Mouse (Mus musculus) layer of hippocampus, postnatal 25 days (tissue): ENCODE measurements around the gene Gm49711. TPM values are rescaled to one million over a fixed set of nuclear protein-coding genes. Genes with fewer than 3 reads are reported as not detected.

Source experiments
- DNase-seq, 2 experiments: peaks; one replicate each; pipeline ENCODE4 v3.0.0; 2022; ENCODE audit warnings: mixed read lengths in 2 of 2, low spot score in 1 of 2; ENCODE audit errors: extremely low spot score in 1 of 2
- total RNA-seq, 2 experiments: library from RNA; stranded (reverse); gene quantifications; 2 replicates each; pipeline ENCODE4 v1.2.3; 2021

Gm49711 gene
- total RNA-seq, result under 1 TPM; 0.25 to 0.33 TPM

- DNase-seq, result peak; percentile 78 to 94
Observed at GRCm38 (mm10) chr16:92057852-92058643, at the start of gene Gm49711, which contains the start of the genes Mrps6 and Slc5a3. Gene Gm49711, plus strand, starts transcription at chr16:92058316. Gene Mrps6, plus strand, starts transcription at chr16:92058270. Gene Slc5a3, plus strand, starts transcription at chr16:92058322.

GRCm38 (mm10) chr16:92009586-92009985, 48.5 kb upstream of the Gm49711 start:
- DNase-seq, result no peak

GRCm38 (mm10) chr16:92016792-92017191, 41.3 kb upstream of the Gm49711 start:
- no peak for DNase-seq

GRCm38 (mm10) chr16:92019141-92020118, 38.7 kb upstream of the Gm49711 start:
- DNase-seq, result peak; percentile 9 to 12

- no peak for DNase-seq
Observed at GRCm38 (mm10) chr16:92021656-92022400, 36.3 kb upstream of the Gm49711 start.

GRCm38 (mm10) chr16:92022494-92023283, 35.4 kb upstream of the Gm49711 start:
- no peak for DNase-seq

- DNase-seq, result no peak
Observed at GRCm38 (mm10) chr16:92033286-92033685, 24.8 kb upstream of the Gm49711 start.

- DNase-seq, result no peak
Observed at GRCm38 (mm10) chr16:92034676-92035075, 23.4 kb upstream of the Gm49711 start.

- no peak for DNase-seq
Observed at GRCm38 (mm10) chr16:92036701-92037100, 21.4 kb upstream of the Gm49711 start.

GRCm38 (mm10) chr16:92037891-92038607, 20.1 kb upstream of the Gm49711 start:
- DNase-seq, result no peak

- no peak for DNase-seq
Observed at GRCm38 (mm10) chr16:92039421-92039820, 18.7 kb upstream of the Gm49711 start.

GRCm38 (mm10) chr16:92039966-92040365, 18.1 kb upstream of the Gm49711 start:
- no peak for DNase-seq

- no peak for DNase-seq
Observed at GRCm38 (mm10) chr16:92051777-92052310, 6.3 kb upstream of the Gm49711 start.

- DNase-seq, result no peak
Observed at GRCm38 (mm10) chr16:92052569-92052968, 5.5 kb upstream of the Gm49711 start.

- DNase-seq, result no peak
Observed at GRCm38 (mm10) chr16:92056711-92057110, 1.4 kb upstream of the Gm49711 start.

- DNase-seq, result no peak
Observed at GRCm38 (mm10) chr16:92057456-92057851, 662 bp upstream of the Gm49711 start.

GRCm38 (mm10) chr16:92058644-92059620, 816 bp downstream of the Gm49711 start:
- DNase-seq, result no peak
